Mouse (Mus musculus): ENCODE measurements around the gene Scn4b. TPM values are rescaled to one million over a fixed set of nuclear protein-coding genes. Genes with fewer than 3 reads are reported as not detected.

The Scn4b gene
- polyA plus RNA-seq, 1 experiment from 2014 or later: not detected

- Histone ChIP-seq H3K4me1 (ENCODE audit: insufficient read depth) (no peaks in the 10 kb centered on the region), H3K9me3 (ENCODE audit: low read depth, low read length) (no peaks in the 10 kb centered on the region), H3K27me3 (ENCODE audit: insufficient read depth, low read length) (no peaks in the 10 kb centered on the region), H3K27ac (ENCODE audit: low read depth) (no peak overlapping the region), H3K9ac (no peak overlapping the region), H3K4me3 (ENCODE audit: low read depth, low read length) (no peak overlapping the region), H3K36me3 (ENCODE audit: insufficient read depth) (no peaks in the 10 kb centered on the region), H3K4me2 (no peak overlapping the region)
- 62% methylated on average over 3 of the region's 3 CpGs for WGBS
- ATAC-seq (ENCODE audit: insufficient read depth): no peak
- TF ChIP-seq CTCF (IDR thresholded peaks at IDR 0.05; ENCODE audit: low read depth): no peak
- DNase-seq: no peak
Observed at GRCm38 (mm10) chr9:45173475-45173874, 35.3 kb downstream of the Scn4b start.

DNA sequence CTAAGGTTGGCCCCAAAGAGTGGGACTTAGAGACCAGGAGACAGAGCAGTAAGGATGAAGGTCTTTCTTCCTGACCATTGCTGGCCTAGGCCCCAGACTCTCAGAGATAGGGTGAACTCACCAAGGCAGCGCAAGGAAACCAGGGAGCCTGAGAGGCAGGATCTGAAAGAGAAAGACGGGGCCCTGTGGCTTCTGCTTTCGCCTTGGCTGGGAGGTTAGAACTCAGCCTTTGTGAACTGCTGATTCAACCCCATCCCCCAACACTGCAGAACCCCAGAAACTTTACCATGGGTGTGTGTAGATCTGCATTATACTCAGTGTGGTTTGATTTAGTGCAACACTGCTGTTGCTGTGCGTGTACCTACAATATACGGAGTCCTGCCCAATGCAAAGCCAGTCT, 41.1 kb downstream of the Scn4b start:
- H3K27ac ChIP-seq (ENCODE audit: low read depth): no peak overlapping the region

GRCm38 (mm10) chr9:45181770-45182169, 43.6 kb downstream of the Scn4b start, which contains the start of gene BC049352:
BC049352 (plus strand) TSS chr9:45182007.
- no peaks in the 10 kb centered on the region for H3K4me1 ChIP-seq (ENCODE audit: insufficient read depth)
- DNase-seq: no peak
- H3K27me3 ChIP-seq (ENCODE audit: insufficient read depth, low read length): no peaks in the 10 kb centered on the region
- H3K27ac ChIP-seq (ENCODE audit: low read depth): no peak within 1 kb of the TSS
- ATAC-seq (ENCODE audit: insufficient read depth): no peak
- WGBS: 8% methylated on average over 2 of the region's 2 CpGs
- H3K4me3 ChIP-seq (ENCODE audit: low read depth, low read length): no peak within 1 kb of the TSS
- H3K4me2 ChIP-seq: no peak within 1 kb of the TSS
- no peak within 1 kb of the TSS for H3K9ac ChIP-seq
- H3K36me3 ChIP-seq (ENCODE audit: insufficient read depth): no peaks in the 10 kb centered on the region
- no peaks in the 10 kb centered on the region for H3K9me3 ChIP-seq (ENCODE audit: low read depth, low read length)
- no peak for TF ChIP-seq CTCF (IDR thresholded peaks at IDR 0.05; ENCODE audit: low read depth)

More for the DNA sequence above, 41.1 kb downstream of the Scn4b start:
- Histone ChIP-seq H3K9me3 (ENCODE audit: low read depth, low read length) (no peaks in the 10 kb centered on the region), H3K36me3 (ENCODE audit: insufficient read depth) (no peaks in the 10 kb centered on the region), H3K4me3 (ENCODE audit: low read depth, low read length) (no peak overlapping the region), H3K27me3 (ENCODE audit: insufficient read depth, low read length) (no peaks in the 10 kb centered on the region), H3K9ac (no peak overlapping the region), H3K4me2 (no peak overlapping the region), H3K4me1 (ENCODE audit: insufficient read depth) (no peaks in the 10 kb centered on the region)
- DNase-seq (no peak), ATAC-seq (ENCODE audit: insufficient read depth) (no peak)
- TF ChIP-seq CTCF (IDR thresholded peaks at IDR 0.05; ENCODE audit: low read depth): no peak
- 83% methylated on average over 5 of the region's 5 CpGs for WGBS

- 51% methylated on average over 3 of the region's 3 CpGs for WGBS
- Histone ChIP-seq H3K36me3 (ENCODE audit: insufficient read depth) (no peaks in the 10 kb centered on the region), H3K27me3 (ENCODE audit: insufficient read depth, low read length) (no peaks in the 10 kb centered on the region), H3K4me1 (ENCODE audit: insufficient read depth) (no peaks in the 10 kb centered on the region), H3K9ac (no peak overlapping the region), H3K9me3 (ENCODE audit: low read depth, low read length) (no peaks in the 10 kb centered on the region), H3K27ac (ENCODE audit: low read depth) (no peak overlapping the region), H3K4me2 (no peak overlapping the region), H3K4me3 (ENCODE audit: low read depth, low read length) (no peak overlapping the region)
- ATAC-seq (ENCODE audit: insufficient read depth): no peak
- TF ChIP-seq CTCF (IDR thresholded peaks at IDR 0.05; ENCODE audit: low read depth): no peak
- no peak for DNase-seq
Observed at GRCm38 (mm10) chr9:45182521-45182920, 44.3 kb downstream of the Scn4b start.

DNA sequence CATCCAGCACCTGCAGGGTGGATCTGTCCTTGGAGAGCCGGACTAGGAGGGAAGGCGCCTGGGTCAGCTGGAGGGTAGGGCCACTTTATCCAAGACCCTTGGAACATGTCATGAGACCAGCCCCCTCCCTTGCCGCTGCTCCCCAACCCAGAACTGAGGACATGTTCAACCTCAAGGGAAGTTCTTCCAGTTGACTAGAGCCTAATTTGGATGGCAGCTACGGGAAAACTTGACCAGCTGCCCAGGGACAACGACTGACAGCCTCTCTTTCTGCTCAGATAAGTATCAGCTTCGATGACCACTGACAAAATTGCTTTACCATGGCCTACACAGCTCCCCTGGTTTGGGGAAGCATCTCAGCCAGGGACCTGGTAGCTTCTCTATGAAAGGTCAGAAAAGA, 45.1 kb downstream of the Scn4b start:
- no peaks in the 10 kb centered on the region for H3K4me1 ChIP-seq (ENCODE audit: insufficient read depth)
- TF ChIP-seq CTCF (IDR thresholded peaks at IDR 0.05; ENCODE audit: low read depth): no peak
- WGBS: 74% methylated on average over 6 of the region's 6 CpGs

DNA sequence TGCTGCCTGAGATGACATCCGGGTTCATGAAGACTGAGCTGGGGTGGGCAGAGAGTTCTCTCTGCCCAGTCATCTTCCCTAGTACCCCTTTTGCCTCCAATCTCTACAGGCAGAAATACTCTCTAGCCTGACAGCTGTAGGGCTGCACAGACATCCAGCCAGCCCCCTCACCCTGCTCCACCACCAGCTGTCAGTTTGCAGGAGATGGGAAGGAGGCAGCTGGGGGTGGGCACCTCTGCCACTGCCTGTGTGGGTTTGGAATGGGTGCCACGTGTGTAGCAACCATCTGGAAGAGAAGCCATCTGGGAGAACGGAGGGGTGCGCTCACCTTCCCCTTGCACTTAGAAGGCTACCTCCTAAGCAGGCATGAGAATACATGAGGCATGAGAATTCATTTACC, 47.1 kb downstream of the Scn4b start:
- Histone ChIP-seq H3K4me2 (no peak overlapping the region), H3K4me3 (ENCODE audit: low read depth, low read length) (no peak overlapping the region), H3K27ac (ENCODE audit: low read depth) (no peak overlapping the region), H3K27me3 (ENCODE audit: insufficient read depth, low read length) (no peaks in the 10 kb centered on the region), H3K36me3 (ENCODE audit: insufficient read depth) (no peaks in the 10 kb centered on the region), H3K9ac (no peak overlapping the region), H3K4me1 (ENCODE audit: insufficient read depth) (no peaks in the 10 kb centered on the region), H3K9me3 (ENCODE audit: low read depth, low read length) (no peaks in the 10 kb centered on the region)
- no peak for TF ChIP-seq CTCF (IDR thresholded peaks at IDR 0.05; ENCODE audit: low read depth)
- 67% methylated on average over 4 of the region's 4 CpGs for WGBS
- DNase-seq (no peak), ATAC-seq (ENCODE audit: insufficient read depth) (no peak)

More for the DNA sequence above, 45.1 kb downstream of the Scn4b start:
- no peak overlapping the region for H3K9ac ChIP-seq
- ATAC-seq (ENCODE audit: insufficient read depth): no peak
- no peak overlapping the region for H3K27ac ChIP-seq (ENCODE audit: low read depth)
- no peak for DNase-seq
- H3K4me2 ChIP-seq: no peak overlapping the region
- no peak overlapping the region for H3K4me3 ChIP-seq (ENCODE audit: low read depth, low read length)
- no peaks in the 10 kb centered on the region for H3K9me3 ChIP-seq (ENCODE audit: low read depth, low read length)
- no peaks in the 10 kb centered on the region for H3K27me3 ChIP-seq (ENCODE audit: insufficient read depth, low read length)
- H3K36me3 ChIP-seq (ENCODE audit: insufficient read depth): no peaks in the 10 kb centered on the region

GRCm38 (mm10) chr9:45188570-45189563, 50.7 kb downstream of the Scn4b start:
- ATAC-seq (ENCODE audit: insufficient read depth): no peak
- no peak overlapping the region for H3K9ac ChIP-seq

More at GRCm38 (mm10) chr9:45188570-45189563, 50.7 kb downstream of the Scn4b start:
- no peaks in the 10 kb centered on the region for H3K36me3 ChIP-seq (ENCODE audit: insufficient read depth)
- H3K9me3 ChIP-seq (ENCODE audit: low read depth, low read length): no peaks in the 10 kb centered on the region
- no peaks in the 10 kb centered on the region for H3K4me1 ChIP-seq (ENCODE audit: insufficient read depth)
- no peak for TF ChIP-seq CTCF (IDR thresholded peaks at IDR 0.05; ENCODE audit: low read depth)
- H3K4me2 ChIP-seq: no peak overlapping the region
- no peaks in the 10 kb centered on the region for H3K27me3 ChIP-seq (ENCODE audit: insufficient read depth, low read length)
- 83% methylated on average over 10 of the region's 10 CpGs for WGBS
- DNase-seq: no peak
- no peak overlapping the region for H3K4me3 ChIP-seq (ENCODE audit: low read depth, low read length)
- H3K27ac ChIP-seq (ENCODE audit: low read depth): no peak overlapping the region

Data from lung, embryonic 14.5 days (tissue).